Mouse (Mus musculus) kidney, adult 8-10 months (tissue): ENCODE results near the gene Egfl7.
A peak's percentile ranks its signal among the peaks of the same experiment; 100 is the strongest.

Source experiments
- DNase-seq, 2 experiments: peaks; one replicate each; pipeline ENCODE4 v3.0.0; 2022

Gene Egfl7

GRCm38 (mm10) chr2:26594461-26594933 lies 14.7 kb downstream of the Egfl7 start:
- no peak for DNase-seq

- DNase-seq = peak; percentile 77 to 82
Measured at GRCm38 (mm10) chr2:26594934-26595724, 15.3 kb downstream of the Egfl7 start.

DNA sequence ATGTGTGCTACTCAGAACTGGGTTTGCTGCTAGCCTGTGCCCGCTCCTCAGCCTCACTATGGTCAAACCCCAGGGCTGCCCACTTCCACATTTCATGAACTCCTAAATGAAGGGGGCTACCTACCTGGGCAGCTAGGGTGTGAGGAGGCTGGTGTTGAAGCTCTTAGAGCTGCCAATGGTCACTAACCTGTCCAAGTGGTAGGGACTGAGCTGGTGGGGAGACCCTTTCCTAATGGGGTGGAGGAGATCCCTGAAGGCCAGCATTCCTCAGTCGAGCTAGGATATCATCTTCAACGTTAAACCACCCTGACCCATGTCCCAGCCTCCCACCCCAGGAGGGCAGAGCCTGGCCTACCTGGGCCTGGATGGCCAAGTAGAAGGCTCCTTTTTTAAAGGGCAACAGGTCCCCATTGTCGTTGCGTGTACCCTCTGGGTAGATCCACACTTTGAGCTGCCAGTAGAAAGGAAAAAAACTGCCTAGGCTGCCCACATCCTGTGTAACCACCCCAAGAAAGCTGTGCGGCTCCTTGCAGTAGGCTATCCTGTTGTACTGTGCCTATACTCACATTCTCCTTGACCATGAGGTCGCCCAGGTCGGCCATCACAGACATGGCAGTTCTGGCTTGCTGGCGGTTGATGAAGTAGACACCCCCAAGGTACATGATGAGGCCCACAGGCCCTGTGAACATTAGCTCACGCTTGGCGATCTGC lies 16.1 kb downstream of the Egfl7 start:
- no peak for DNase-seq

- DNase-seq = no peak
Measured at GRCm38 (mm10) chr2:26596898-26597297, 17.1 kb downstream of the Egfl7 start.

DNA sequence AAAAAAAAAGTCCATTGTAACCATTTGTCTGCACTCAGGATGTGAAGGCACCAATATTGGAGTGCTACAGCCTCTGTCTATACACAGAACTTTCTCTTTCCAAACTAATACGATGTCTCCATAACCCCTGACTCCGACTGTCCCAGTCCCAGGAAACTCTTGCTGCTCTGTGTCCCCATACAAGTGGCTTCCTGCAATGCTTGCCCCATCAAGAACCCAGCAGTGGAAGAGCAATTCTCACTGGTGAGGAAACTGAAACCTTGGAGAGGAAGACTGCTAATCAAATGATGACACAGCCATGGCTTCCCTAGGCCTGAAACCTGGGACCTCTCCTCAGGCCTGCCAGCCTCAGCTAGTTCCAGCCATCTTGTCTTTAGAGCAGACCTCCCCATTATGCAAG lies 18.0 kb downstream of the Egfl7 start:
- DNase-seq = no peak

DNA sequence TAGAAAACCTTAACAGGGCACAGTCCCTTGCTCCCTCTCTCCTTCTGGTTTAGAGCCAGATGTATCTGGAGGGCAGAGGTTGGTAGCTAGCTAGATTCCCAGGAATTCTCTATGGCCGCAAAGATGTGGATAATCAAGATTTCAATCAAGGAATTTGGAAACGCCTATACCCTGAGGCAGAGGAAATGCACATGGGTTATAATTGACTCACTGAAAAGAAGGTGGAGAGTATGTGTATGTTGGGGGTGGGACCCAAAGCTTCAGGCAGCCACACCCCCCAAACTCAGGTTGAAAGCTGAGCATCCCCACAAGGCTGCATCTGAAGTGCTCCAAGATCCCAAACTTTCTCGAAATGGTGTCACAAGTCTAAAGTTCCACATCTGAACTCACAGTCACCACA lies 18.6 kb downstream of the Egfl7 start:
- DNase-seq = no peak

DNA sequence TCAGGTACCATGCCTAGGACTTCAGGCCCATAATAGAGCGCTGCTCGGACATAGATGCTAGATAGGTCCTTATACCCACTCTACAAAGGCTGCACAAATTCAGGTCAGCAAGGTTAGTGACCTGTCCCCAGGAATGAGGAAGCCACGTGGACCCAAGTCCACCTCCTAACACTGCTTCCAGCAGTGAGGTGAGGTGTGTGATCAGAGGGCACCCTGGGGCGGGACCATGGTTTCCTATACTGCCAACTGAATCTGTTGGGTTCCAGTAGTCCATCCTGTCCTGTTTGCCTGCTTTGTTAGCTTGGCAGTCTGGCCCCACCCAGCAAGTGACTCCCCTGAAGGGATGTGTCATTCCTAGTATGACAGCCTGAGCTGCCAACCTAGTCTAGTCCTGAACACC lies 20.2 kb downstream of the Egfl7 start:
- DNase-seq = peak; percentile 55 to 59

DNA sequence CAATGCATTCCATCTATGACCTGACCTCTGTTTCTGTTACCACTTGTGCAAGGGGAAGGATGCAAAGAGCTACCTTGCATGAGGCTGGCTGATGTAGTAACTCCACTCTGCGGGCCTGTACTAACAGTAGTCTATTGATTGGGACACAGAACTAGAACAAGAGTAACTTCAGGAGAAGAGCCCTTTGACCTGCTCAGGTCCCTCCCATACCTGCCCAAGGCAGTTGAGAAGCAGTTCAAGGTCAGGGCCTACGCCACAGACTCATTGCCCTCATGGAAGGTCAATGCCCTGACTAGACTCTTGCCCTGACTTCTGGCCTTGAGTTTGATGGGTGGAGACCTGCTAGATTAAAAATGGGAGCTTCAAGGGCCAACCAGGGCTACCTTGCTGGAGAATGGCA lies 20.9 kb downstream of the Egfl7 start:
- DNase-seq = no peak

DNA sequence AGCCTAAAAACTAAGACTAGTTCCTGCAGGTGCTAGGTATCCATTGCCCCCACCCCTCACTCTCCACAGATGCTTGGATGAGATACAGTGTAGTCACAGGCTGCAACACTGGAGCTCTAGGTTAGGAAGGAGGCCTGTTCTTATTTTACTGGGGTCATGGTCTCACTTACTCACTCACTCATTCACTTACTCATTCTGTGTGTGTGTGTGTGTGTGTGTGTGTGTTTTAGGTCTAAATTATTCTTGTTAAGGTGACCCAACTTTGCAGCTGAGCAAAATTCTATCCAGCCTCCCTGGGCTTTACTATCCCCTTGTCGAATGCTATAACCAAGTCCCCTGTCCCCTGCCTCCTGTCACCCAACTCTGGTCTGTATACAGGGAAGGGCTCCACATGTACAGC lies 21.8 kb downstream of the Egfl7 start:
- no peak for DNase-seq

DNA sequence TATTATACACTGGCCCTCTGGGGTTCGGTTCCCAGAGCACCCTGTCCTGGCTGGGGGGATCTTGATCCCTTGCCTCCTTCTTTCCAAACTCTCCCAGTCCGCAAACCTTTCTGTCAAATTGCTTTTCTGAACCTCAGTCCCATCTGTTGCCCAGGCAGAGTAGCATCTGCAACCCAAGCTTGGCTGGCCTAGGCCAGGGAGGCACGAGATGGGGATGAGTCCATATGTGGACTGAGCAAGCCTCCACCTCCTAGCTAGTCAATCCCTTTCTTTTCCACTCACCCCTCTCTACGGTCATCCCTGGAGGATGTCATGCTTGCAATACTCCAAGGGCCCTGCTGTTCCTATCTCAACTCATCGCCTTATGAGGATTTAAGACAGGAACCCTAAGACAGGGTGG lies 22.8 kb downstream of the Egfl7 start:
- DNase-seq = no peak

GRCm38 (mm10) chr2:26603159-26603558 lies 23.3 kb downstream of the Egfl7 start:
- DNase-seq = no peak

DNA sequence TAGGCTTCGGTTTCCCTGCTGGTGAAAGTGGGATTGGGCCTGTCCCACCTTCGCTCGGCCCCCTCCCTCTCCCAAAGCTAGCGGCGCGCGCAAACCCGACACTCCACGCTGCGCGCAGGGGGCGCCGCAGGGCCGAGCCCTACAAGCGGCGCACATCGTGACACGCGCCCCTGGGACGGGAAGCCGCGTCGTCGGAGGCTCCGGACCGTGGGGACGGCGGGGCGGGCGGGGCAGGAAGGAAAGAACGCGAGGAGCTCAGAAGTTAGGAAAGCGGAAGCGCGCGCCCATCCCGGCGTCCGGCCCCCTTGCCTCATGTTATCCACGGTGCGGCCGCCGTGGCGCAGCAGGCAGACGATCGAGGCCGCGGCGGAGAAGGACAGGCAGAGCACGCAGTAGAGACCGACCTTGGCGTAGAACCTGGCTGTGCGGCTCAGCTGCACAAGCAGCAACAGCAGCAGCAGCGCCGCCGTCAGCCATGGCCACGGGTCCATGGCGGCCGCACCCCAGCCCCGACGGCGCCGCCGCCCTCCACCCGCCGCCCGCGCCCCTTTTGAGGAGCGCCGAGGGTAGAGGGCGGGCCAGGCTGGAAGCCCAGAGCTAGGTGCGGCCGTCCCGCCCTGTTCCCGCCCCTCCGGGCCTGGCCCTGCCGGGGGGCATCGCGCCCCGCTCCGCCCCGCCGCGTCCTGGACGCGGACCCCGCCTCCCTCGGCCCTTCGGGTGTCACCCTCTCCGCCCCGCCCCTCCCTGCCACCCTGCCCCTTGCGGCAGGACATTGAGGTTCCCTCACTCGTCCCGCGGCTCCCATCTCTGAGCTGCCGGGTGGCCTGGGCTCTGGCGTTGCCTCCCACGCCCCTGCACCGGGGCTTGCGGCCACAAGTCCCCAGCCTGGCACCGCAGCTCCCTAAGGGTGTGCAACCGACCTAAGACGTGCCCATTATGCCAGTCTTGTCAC lies 24.2 kb downstream of the Egfl7 start, which contains the start of gene Agpat2:
Gene Agpat2, minus strand, starts transcription at position 698 of the 952 bp plus-strand sequence.
- DNase-seq = peak; percentile 75 to 80

- no peak for DNase-seq
Measured at GRCm38 (mm10) chr2:26605331-26605730, 25.5 kb downstream of the Egfl7 start.

- no peak for DNase-seq
Measured at GRCm38 (mm10) chr2:26606579-26606978, 26.8 kb downstream of the Egfl7 start.

DNA sequence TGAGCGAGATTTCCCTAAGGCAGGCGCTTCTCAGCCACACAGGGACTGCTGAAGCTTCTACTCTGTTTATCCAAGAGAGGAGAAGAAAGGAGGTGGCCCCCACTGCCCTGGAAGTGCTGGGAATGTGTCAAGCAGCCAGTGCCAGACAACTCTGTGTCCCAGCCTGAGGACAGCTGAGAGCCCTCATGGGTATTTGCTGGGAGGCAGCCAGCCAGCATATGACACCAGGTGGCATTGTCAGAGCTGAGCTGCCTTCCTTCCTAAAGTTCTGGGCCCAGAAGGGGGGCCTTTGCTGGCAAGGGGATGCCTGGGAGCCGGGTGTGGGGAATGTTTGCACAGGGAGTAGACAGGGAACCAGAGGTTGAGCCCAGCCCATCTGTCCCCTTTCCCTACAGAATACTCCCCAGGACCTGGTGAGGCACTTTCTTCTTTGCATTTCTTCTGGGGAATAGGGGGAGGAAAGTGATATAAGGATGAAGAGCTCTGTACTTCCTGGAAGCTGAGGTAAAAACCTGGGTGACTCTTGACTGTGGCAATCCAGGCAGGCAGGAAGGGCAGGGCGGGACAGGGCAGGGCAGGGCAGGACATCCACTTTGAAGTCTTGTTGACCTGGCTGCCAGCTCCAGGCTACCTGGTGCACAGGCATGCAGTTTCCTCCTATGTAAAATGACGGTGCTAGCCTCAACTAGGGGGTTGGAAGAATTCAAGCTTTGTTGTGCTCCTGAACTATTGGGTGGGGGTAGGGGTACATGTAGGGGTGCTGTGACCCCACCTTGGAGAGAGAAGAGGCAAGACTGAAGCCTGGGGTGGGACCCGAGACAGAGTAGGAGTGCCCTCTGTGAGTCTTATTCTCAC lies 27.5 kb downstream of the Egfl7 start:
- DNase-seq = no peak

- no peak for DNase-seq
Measured at GRCm38 (mm10) chr2:26608781-26609180, 29.0 kb downstream of the Egfl7 start.

GRCm38 (mm10) chr2:26609261-26609661 lies 29.4 kb downstream of the Egfl7 start:
- DNase-seq = no peak

- DNase-seq = no peak
Measured at GRCm38 (mm10) chr2:26610526-26610925, 30.7 kb downstream of the Egfl7 start.

DNA sequence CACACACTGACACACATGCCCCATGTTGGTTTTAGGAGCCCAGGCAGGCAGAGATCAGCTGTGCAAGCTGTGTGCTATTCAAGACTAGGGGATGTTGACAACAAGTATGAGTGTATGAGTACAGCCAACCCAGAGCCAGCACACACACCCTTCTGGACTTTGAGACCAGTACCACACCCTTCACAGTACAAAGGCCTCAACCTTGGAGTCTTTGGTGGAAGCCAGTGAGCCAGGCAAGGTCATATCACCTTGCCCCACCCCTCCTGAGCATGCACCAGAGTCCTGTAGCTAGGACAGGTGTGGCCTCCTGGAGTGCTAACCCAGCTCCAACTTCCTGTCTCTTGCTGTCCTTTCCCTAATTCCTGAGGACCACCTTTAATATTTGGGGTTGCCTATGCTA lies 31.2 kb downstream of the Egfl7 start:
- DNase-seq = no peak

DNA sequence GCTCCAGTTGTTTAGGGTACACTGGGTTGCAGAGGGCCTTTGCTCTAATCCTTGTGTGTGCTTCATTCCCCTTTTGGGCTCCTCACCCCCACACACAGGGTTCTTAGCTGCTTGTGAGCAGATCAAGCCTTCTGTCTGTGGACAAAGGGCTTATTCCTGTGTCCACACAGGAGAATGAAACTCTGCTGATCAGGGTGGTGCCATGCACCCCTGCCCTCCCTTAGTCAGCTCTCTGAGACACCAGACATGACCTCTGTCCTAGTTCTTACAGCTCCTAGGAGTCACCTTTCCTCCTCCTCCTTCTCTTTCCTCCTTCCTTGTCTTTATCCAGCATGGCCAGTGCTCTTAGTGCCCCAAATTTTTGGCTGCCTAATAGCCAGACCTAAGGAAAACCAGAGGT lies 32.1 kb downstream of the Egfl7 start:
- no peak for DNase-seq

DNA sequence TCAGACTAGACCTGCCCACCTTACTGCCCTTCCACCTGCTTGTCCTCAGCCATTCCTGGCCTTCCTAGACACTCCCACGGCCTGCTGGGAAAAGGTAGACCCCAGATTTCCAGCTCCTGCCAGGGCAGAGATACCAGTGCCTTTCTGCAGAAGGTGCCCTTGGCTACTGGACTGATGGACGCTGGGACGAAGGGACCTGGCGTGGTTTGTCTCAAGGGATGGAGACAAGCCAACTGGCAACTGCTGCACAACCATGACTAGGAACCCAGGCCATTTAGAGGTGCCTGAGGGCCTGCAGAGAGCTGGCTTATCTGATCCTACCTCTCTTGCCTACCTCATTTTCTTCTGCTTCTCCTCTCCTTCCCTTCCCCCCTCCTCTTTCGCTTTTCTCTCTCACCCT lies 35.1 kb downstream of the Egfl7 start:
- no peak for DNase-seq
